Mouse (Mus musculus) cerebellum, postnatal 36 days (tissue): ENCODE data around the gene Zdhhc5.
"Not testable (repeated sequence)": the region's sequence is repeated elsewhere in the genome, so short reads cannot be mapped to it uniquely, and the experiment has no call there.

ENCODE experiments used
- DNase-seq, 2 experiments: peaks; one replicate each; pipeline ENCODE4 v3.0.0; 2021 to 2022; ENCODE audit warnings: mixed read lengths in 2 of 2

Zdhhc5 gene

DNA sequence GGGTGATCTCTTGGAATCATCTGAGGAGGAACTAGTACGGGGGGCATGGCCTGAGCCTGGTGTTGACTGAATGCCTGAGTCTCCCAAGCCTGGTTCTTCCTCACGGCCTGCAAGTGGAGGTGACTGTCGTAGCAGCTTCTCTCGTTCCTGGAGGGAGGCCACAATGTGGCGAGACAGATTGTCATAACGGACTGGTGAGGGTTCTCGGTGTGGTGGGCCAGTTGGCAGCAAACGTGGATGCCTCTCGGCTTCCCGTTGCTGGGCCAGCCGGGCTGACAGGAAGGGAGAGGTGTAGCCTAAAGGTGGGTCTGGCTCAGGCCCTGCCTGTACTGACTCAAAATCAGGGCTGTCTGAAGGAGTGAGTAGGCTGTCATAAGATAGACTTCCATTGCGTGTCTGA is 24.9 kb downstream of the Zdhhc5 start:
- DNase-seq: peak; percentile 30 to 48

DNA sequence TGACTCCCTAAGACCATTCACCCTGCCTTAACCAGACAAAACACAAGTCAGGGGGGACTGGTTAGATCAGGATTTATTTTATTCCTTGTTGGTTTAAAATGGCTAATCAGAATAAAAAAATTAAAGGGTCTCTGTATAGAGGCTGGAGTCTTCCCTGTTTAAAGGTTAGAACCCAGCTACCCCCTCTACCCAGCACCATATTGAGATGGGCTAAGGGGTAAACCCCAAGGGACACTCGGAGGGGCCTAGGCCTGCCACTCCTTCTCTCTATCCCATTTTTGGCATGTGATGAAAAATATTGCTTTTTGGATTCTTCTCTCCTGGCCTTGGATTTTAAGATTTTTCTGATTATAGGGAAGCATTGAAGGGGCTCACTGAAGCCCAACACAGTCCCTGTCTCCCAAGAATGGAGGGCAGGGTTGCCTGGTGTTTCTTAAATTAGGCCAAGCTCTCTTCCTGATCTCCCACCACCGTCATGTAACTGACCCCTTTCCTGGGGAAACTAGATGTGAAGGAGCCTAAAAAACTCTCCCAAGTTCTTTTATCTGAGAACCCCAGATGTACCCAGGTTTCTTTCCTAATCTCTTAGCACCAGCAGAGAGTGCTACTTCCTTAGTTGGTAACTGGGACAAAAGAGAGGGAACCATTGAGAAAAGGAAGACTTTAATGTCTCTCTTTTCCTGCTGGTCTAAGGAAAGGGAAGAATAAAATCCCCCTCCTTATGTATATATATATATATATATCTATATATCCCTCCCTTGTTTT is 26.7 kb downstream of the Zdhhc5 start:
- DNase-seq: no peak

DNA sequence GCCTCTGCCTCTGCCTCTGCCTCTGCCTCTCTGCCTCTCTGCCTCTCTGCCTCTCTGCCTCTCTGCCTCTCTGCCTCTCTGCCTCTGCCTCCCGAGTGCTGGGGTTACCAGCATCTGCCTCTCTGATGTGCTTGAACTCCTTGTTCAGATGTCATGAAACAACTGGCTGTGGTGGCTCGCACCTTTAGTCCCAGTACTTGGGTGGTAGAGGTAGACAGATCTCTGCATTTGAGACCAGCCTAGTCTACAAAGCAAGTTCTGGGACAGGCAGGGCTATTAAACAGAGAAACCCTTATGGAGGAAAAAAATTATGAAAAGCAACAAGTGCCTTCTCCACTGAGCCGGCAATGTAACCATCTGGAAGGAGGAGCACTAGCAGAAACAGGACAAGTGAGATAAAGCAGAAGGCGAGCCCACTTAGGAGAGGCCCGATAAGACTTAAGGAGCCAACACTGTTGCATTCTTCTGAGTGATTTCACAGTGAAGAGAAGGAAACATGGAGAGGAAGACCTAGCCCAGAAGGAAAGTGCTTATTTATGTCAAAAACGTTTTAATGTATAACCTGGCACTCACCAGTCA is 32.3 kb downstream of the Zdhhc5 start:
- no peak for DNase-seq

DNA sequence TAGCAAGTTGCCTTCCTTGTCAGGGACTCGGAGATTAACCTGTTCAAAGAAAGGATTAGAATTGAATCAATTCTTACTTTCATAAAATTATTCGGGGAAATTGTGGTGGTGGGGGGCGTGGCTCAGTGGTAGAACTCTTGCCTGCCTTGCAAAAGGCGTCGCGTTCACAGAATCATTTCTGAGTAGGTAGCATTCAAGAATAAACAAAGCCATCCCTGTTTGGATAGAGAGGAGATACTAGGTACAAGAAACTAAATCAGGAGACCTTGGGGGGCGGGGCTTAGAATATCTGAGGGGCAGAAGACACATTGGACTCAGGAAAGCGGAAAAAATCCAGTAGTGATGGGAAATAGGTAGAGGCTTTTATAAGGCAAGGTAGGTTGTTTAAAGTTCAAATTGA is 36.0 kb downstream of the Zdhhc5 start, which contains the start of gene Tmx2:
Gene Tmx2 (minus strand): TSS at position 125 of the 400 bp plus-strand sequence.
- DNase-seq: no peak

DNA sequence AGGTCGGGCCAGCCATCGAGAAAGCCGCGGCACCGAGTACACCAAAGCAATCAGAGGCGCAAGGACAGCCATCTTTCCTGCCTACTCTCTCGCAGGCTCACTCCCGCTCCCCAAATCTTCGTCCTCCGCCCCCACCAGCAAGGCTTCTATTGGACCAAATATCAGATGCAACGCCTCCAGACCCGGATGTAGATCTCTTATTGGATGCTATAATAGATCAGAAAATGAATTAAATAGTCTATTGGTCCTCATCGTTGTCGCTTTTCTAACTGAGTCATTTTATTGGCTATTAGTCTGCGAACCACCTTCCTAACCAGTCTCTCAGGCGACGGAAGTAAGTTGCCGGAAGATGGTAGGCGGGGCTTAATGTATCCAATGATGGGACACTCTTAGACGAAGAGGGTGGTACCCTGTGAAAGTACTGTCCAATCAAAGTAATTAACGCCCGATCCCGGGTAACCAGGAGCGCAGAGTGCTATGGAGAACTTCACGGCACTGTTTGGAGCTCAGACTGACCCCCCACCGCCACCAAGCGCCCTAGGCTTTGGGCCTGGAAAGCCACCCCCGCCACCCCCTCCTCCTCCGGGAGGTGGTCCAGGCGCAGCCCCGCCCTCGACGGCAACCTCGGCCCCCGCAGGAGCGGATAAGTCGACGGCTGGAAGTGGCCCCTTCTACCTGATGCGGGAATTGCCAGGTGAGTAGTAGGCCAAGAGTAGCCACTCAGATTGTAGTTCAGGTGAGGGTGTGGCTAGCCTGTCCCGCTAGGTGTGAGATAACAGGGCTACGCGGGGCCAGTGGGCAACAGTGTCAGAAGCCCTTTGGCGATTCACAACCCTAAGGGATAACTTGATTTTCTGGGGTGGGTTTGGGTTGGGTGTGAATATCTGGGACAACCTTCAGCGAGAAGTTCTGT is 36.8 kb downstream of the Zdhhc5 start, which contains the start of the genes Gm28635 and Med19:
Gene Gm28635 (minus strand): TSS at position 74 of the 913 bp plus-strand sequence.
Gene Med19 (plus strand): TSS at position 435 of the 913 bp plus-strand sequence.
- DNase-seq: peak; percentile 87 to 92

DNA sequence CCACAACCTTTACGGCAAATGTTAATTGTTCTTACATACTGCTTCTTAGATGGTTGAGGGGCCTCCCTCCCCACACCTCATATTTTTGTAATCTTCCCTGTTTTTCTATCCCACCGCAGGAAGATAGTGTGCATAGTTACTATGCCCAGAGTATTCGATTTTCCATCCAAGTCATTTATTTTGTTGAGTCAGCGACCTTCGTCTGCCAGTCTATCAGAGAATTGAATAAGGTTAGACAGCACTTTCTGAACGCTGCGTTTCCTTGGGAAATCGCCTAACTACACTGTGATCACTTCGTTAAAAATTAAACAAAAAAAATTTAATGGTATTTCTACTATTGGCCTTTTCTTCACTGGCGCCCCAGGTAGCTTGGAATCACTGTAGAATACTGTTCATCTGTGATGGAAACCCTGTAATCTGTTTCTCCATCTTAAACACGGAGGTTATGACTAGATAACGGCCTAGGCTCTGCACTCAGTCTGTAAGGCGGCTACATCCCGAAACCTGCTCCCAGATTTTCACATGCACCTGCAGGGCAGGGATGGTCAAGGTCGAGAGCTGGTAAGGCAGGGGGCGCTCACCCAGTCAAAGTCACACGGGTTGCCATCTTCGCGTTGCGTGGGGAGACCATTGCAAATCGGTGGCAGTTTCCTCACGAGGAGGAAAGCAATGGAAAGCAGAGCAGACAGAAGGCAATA is 37.6 kb downstream of the Zdhhc5 start:
- no peak for DNase-seq

DNA sequence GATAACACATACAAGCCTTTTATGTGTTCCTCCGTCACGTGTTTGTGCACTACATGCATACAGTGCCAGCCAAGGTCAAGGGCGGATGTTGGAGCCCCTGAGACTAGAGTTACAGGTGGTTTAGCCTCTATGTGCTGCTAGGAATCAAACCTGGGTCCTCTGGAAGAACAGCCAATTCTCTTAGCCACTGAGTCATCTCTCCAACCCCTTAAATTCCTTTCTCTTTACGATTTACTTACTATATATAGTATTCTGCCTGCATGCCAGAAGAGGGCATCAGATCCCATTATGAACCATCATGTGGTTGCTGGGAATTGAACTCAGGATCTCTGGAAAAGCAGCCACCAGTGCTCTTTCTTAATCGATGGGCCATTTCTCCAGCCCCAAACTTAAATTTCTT is 43.4 kb downstream of the Zdhhc5 start:
- not testable (repeated sequence) for DNase-seq

DNA sequence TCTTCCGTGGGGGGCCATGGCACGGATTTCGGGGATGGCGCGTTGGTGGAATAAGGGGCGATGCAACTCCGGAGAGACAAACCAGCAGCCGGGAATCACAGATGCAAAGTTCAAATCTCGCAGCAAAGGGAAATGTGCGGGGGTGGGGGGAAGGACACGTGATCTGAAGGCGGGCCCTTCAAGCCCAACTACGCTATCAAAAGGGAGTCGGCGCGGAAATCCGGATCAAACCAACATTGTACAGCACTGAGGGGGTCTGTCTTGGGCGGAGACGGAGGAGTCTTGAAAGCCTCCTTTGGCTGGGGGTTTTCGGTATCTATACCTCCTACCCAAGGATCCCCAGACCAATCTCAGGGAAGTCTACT is 44.4 kb downstream of the Zdhhc5 start, which contains the start of gene Selenoh:
Gene Selenoh (minus strand): TSS at position 202 of the 365 bp plus-strand sequence.
- peak; percentile 76 to 77 for DNase-seq

DNA sequence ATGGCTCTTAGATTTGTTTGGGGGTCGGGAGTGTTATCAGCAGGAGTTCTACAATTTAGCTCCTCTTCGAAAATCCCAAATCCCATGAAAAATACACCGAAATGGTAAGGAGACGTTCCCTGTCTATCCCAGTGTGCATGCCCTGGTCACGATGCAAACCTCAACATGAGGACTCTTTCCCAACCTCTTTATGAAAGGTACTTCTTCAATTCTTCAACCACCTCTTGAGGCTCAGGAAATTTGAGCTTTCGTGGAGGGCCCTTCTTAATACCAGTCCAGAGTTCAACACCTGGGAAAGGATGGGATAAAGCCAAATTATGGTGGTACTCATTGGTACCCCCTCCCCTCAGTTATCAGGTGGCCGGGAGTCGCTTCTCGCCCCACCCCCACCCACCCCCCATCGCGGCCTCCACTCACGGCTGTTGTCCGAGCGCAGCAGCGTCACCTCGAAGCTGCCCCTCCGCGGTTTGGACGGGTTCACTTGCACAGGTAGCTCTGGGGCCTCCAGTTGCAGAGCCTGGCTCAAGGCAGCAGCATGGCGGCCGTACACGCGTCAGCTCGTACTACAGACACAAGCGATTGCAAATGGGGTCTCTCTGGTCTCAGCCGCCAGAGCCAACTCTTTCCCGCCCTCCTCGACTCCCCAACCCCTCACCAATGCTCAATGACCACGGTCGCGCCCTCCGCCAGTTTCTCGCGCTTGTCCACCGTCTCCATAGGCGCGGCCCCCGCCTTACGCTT is 45.0 kb downstream of the Zdhhc5 start:
- peak; percentile 39 to 48 for DNase-seq

DNA sequence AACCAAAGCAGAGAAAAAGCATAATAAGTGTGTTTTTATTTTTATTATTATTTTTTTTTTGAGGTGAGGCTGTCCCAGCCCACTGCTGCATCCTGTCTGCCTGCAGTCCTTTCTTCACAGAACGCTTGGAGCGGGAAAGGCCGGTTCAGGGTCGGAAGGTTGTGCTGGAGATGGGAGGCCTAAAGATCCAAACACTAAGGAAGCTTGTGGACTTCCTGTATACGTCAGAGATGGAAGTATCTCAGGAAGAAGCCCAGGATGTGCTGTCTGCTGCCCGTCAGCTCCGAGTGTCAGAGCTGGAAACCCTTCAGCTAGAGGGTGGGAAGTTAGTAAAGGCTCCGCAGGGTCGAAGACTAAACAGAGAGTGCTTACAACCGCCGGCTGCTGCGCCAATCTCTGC is 48.9 kb downstream of the Zdhhc5 start:
- no peak for DNase-seq

DNA sequence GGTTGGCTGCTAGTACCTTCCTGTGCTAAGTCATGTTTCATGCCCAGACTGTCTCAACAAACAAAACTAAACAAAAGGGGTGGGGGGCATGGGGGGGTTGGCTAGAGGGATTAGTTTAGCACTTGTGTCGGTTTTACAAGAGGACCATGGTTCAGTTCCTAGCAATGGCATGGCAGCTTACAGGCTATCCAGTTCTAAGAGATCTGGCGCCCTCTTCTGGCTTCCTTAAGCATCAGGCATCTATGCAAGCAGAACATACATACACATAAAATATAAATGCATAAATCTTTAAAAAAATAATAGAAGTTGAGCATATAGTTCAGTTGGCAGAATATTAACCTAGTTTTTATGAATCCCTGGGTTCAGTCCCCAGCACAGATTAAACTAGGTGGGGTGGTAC is 52.1 kb downstream of the Zdhhc5 start:
- peak; percentile 28 to 38 for DNase-seq

DNA sequence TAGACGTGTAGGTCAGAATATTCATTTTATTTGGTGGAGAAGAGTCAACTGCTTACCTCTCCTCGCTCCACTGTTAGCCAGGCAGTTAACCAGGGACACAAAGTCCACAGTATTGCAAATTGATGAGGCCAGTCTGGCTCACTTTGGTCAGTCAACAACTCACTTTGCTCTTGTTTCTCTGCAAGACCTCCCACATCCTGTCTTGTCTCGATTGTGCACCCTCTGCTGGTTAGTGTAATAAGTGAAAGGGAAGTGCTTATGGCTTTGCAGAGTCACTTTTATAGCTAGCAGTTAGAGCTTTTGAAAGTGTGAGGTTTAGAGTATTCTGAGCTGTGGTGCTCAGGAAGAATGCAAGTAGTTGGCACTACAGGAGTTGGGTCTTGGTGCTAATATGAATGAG is 54.7 kb downstream of the Zdhhc5 start:
- no peak for DNase-seq

DNA sequence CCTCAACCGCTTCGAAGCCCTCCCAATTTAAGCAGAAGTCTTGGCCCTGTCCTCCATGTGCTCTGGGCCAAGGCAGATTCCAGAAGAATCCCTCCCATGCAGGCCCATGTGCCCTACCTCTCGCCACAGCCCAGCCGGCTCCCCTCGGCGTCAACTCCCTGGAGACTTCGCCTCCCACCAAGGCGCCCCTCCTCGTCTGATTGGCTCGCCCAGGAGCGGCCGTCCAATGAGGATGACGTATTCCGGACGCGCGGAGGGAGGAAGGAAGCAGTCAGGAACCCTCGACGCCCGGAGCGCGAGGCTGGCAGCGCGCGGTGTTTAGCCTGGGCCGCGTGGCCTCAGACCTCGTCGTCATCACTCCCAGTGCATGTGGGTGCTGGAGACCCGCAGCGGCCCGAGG is 56.2 kb downstream of the Zdhhc5 start, which contains the start of gene Btbd18:
Gene Btbd18 (plus strand): TSS at position 274 of the 400 bp plus-strand sequence.
- no peak for DNase-seq

DNA sequence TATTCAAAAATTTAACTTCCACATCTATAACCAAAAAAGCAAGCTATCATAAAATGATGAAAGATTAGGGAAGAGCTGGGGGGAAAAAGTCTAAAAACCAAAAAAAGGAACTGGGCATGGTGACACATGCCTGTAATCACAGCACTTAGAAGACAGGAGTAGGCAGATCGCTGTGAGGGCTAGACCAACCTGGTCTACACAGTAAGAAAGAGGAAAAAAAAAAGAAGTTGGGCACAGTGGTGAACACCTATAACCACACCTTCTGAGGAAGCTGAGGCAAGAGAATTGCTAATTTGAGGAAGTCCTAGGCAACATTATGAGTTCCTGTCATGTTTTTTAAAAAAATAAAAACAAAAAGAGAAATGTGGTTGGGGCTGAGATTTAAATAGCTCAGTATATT is 59.1 kb downstream of the Zdhhc5 start:
- DNase-seq: no peak

DNA sequence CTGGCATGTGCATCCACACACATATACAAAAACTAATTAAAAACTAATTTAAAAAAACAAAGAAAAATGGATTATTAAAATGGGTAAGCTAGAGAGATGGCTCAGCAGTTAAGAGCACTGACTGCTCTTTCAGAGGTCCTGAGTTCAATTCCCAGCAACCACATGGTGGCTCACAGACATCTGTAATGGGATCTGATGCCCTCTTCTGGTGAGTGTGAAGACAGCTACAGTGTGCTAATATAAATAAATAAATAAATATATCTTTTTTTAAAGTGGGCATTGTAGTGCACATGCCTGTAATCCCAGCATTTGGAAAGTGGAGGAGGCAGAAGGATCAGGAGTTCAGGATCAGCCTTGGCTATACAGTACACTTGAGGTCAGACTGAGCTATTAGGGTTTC is 61.6 kb downstream of the Zdhhc5 start:
- DNase-seq: no peak

DNA sequence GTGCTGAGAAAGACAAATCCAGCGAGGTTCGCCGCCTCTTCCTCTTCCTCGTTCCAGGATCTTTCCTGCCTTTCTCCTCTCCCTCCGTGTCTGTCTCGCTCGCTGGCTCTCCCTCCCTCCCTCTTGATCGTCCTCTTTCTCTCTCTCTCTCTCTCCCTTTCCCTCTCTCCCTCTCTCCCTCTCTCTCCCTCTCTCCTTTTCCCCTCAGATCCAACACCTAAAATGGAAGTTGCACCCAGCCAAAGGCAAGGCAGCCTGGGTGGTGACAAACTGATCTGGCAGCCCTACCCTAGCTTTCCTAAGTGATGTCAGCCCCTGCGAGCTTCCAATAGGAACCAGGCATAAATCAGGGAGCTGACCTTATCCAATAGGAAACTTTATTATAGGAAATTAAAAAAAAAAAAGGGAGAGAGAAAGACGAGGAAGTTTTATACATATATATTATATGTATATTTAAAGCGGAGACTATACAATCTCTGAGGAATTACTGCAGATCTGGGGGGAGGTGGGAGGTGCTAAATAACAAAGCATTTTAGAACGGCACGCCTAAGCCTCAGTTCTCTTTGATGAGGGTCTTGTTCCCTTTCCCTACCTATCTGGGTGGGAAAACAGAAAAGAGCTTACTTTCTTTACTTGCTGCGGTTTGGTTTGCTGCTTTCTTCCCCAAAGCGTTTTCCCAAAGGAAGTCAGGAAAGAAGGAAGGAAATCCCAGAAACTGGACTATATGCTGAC is 64.3 kb downstream of the Zdhhc5 start, which contains the start of gene Ctnnd1:
Gene Ctnnd1 (minus strand): TSS at position 302 of the 732 bp plus-strand sequence.
- peak; percentile 81 to 86 for DNase-seq

DNA sequence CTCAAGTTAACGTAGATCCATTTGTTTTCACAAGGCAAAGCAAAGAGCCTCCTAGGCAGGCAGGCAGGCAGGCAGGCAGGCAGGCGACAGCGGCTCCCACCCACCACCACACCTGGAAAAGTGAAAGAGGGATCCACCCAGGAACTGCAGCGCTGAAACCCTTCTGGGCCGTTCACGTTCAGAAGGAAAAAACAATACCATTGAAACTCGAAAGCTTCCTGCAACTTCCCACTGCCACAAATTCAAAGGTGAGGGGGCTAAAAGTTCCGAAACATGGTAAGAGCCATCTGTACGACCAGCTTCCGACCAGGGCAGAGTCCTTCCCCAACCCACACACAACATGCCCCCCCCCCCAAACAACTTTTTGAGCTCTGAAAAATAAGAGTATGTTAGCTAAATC is 65.3 kb downstream of the Zdhhc5 start:
- peak in 1 of 2 experiments; percentile 15 for DNase-seq

DNA sequence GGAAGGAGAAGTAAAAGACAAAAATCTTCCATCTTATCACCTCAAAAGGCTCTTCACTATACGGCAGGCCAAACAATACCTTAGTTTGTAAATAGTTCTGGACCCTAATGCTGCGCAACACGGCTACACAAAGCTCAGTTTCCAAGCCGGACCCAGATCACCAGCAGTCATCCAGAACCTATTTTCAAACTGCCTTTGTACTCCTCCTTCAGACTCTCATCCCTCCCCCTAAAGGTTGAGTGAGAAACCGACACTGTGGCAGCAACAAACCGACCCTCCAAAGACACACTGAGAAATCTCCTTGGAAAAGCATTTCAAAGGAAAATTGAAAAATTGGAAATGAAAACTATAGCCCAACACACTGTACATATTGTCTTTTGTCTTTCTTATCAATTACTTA is 66.6 kb downstream of the Zdhhc5 start:
- no peak for DNase-seq

DNA sequence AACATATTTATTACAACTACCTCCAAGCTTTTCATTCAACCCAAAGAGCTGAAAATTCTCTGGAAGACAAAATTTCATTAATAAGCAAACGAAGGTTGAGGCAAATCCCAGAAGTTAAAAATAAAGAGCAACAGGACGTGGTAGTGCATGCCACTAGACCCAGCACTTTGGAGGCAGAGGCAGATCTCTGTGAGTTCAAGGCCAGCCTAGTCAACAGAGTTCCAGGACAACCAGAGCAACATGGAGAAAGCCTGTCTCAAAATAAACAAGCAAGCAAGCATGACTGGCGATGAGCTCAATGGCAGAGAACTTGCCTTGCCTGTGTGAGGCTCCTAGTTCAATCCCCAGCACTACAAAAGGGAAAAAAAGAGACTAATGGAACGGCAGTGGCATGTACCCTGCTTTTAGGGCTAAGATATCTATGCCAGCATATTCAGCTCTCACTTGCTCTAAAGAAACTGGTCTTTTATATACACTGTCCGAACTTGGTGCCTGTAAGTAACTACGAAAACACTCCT is 67.9 kb downstream of the Zdhhc5 start:
- DNase-seq: no peak

DNA sequence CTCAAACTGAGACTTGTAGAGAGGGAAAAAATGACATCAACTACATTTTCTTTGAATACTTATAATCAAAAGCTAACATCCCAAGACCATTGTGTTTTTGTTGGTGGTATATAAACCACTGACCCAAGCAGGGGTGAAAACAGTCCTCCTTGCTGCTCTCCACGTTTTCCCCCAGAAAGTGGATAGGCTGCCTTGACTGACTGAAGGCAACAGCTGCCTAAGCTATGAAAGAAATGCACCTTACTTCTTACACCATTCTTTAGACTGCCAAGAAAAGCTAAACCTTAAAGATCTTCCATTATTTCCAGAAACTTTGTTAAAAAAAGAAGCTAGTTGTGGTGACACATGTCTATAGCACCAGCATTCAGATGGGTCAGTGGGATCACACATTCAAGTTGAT is 68.8 kb downstream of the Zdhhc5 start:
- DNase-seq: no peak

DNA sequence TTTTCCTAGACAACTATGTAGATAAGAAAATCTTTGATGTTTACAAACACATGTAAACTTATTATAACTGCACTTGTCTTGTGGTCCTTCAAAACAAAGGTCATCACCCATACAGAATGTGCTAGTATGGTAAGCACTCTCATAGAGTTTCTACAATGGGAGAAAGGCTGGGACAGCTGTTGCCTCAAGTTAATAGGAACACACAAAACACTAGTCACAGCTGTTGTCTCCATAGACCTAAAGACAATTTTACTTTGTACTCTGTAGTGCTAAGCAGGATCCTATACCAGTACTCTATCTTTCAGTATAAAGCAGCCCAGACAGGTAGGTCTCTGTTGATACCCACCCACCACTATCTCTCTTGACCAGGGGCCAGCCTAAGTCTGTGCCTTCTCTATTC is 74.1 kb downstream of the Zdhhc5 start:
- DNase-seq: no peak
